ENCODE assay signal across 42 mouse cellular contexts in genomic region chr5:27878356-27878755, GRCm38 (mm10). TPM values are rescaled to one million over a fixed set of nuclear protein-coding genes. Genes with fewer than 3 reads are reported as not detected.
"Had no signal": no experiment of that assay in that cellular context is flagged by ENCODE, and none has a peak within 500 bp of the region (broad histone marks: within the 10 kb centered on the region; RNA-seq: fewer than 3 reads in every experiment).

No protein-coding gene starts in this region.

- H3K27me3 ChIP-seq: heart, embryonic 12.5 days; heart, embryonic 13.5 days; heart, embryonic 15.5 days; hindbrain, embryonic 12.5 days; hindbrain, embryonic 13.5 days; hindbrain, embryonic 15.5 days; intestine, embryonic 15.5 days; kidney, embryonic 15.5 days had no signal

- H3K27ac ChIP-seq: heart, embryonic 13.5 days; heart, embryonic 15.5 days; hindbrain, embryonic 10.5 days; hindbrain, embryonic 12.5 days; hindbrain, embryonic 13.5 days; hindbrain, embryonic 14.5 days; hindbrain, embryonic 15.5 days; hindbrain, postnatal 0 days; intestine, embryonic 15.5 days; kidney, embryonic 15.5 days; kidney, postnatal 0 days; layer of hippocampus, adult 2 months; left cerebral cortex, adult 2 months had no signal

- H3K36me3 ChIP-seq: heart, embryonic 12.5 days; heart, embryonic 13.5 days; heart, embryonic 15.5 days; hindbrain, embryonic 10.5 days; hindbrain, embryonic 12.5 days; hindbrain, embryonic 13.5 days; hindbrain, embryonic 15.5 days; intestine, embryonic 15.5 days; kidney, embryonic 15.5 days had no signal

- DNase-seq: heart, postnatal 10 days; heart, postnatal 14 days; heart, postnatal 36 days; heart, postnatal 4 days; kidney, adult 11 months; kidney, adult 18-20 months; kidney, adult 2 months; kidney, adult 8-10 months; kidney, adult 9 months; kidney, postnatal 10 days; kidney, postnatal 14 days; kidney, postnatal 25 days; kidney, postnatal 36 days; kidney, postnatal 4 days; layer of hippocampus, adult 9-11 months; layer of hippocampus, postnatal 36 days had no signal

- H3K9ac ChIP-seq: heart, embryonic 12.5 days; heart, embryonic 13.5 days; heart, embryonic 15.5 days; hindbrain, embryonic 12.5 days; hindbrain, embryonic 13.5 days; hindbrain, embryonic 14.5 days; hindbrain, embryonic 15.5 days; intestine, embryonic 15.5 days; kidney, embryonic 15.5 days had no signal

- H3K9me3 ChIP-seq: heart, embryonic 12.5 days; heart, embryonic 13.5 days; heart, embryonic 15.5 days; hindbrain, embryonic 10.5 days; hindbrain, embryonic 12.5 days; hindbrain, embryonic 13.5 days; hindbrain, embryonic 15.5 days; intestine, embryonic 15.5 days; kidney, embryonic 15.5 days had no signal

- H3K4me3 ChIP-seq: heart, embryonic 12.5 days; heart, embryonic 13.5 days; heart, embryonic 15.5 days; hindbrain, embryonic 10.5 days; hindbrain, embryonic 12.5 days; hindbrain, embryonic 13.5 days; hindbrain, embryonic 15.5 days; intestine, embryonic 15.5 days; kidney, embryonic 15.5 days; layer of hippocampus, adult 2 months; left cerebral cortex, adult 2 months had no signal

- H3K4me2 ChIP-seq: heart, embryonic 12.5 days; heart, embryonic 13.5 days; heart, embryonic 15.5 days; hindbrain, embryonic 12.5 days; hindbrain, embryonic 13.5 days; hindbrain, embryonic 14.5 days; hindbrain, embryonic 15.5 days; intestine, embryonic 15.5 days; kidney, embryonic 15.5 days had no signal

- ATAC-seq: hindbrain, embryonic 16.5 days; hindbrain, postnatal 0 days; inflammation-experienced regulatory T-cells, adult 6 months; intestine, embryonic 15.5 days; intestine, embryonic 16.5 days; intestine, postnatal 0 days had no signal

- H3K4me1 ChIP-seq: heart, embryonic 12.5 days; heart, embryonic 13.5 days; heart, embryonic 15.5 days; intestine, embryonic 15.5 days had no signal

RNA-seq across cellular contexts. Expression of gene Htr5a, which starts 36.4 kb away (rescaled TPM):
- total RNA-seq: heart, postnatal 10 days; heart, postnatal 14 days; heart, postnatal 25 days; heart, postnatal 36 days; heart, postnatal 4 days; hematopoietic stem cell, adult 5-6 weeks had no signal
- polyA plus RNA-seq: heart, embryonic 12.5 days; heart, embryonic 13.5 days; heart, embryonic 14.5 days; heart, embryonic 15.5 days; heart, embryonic 16.5 days; heart, postnatal 0 days; hindbrain, embryonic 11.5 days; inflammation-experienced regulatory T-cells, adult 6 months; intestine, embryonic 15.5 days; intestine, embryonic 16.5 days; intestine, postnatal 0 days; kidney, adult 2 months; kidney, embryonic 14.5 days; kidney, embryonic 15.5 days; kidney, embryonic 16.5 days; kidney, postnatal 0 days had no signal
